Mouse (Mus musculus) embryonic facial prominence, embryonic 11.5 days (tissue): ENCODE results near the gene Gm49394. TPM values are rescaled to one million over a fixed set of nuclear protein-coding genes. Genes with fewer than 3 reads are reported as not detected.

Experiments
- ATAC-seq: fragments of 200-750 bp; cut with Nextera tagmentation; replicated peaks from 2 replicates; pipeline ENCODE4 v1.8.0; 2017; ENCODE audit warnings: low read depth; ENCODE audit not compliant: insufficient number of reproducible peaks, low FRiP score, low TSS enrichment
- DNase-seq: peaks from one replicate; pipeline ENCODE4 v3.0.0-alpha.2; 2015; ENCODE audit warnings: low spot score
- H3K27ac ChIP-seq: fragments of 300-500 bp; sonication (generic); replicated peaks from 2 replicates; pipeline ENCODE4 v1.5.1; 2014; ENCODE audit warnings: mild to moderate bottlenecking, low read depth, low read length, control low read depth
- H3K27me3 ChIP-seq: fragments of 300-500 bp; sonication (generic); 2 replicates; pipeline ENCODE4 v1.6.1; 2014; ENCODE audit warnings: mild to moderate bottlenecking, low read length, moderate library complexity, mixed read lengths; ENCODE audit not compliant: control insufficient read depth, insufficient read depth
- H3K36me3 ChIP-seq: fragments of 300-500 bp; sonication (generic); replicated peaks from 2 replicates; pipeline ENCODE4 v1.6.1; 2014; ENCODE audit warnings: low read depth, mild to moderate bottlenecking, low read length, moderate library complexity, mixed read lengths; ENCODE audit not compliant: control insufficient read depth, insufficient read depth
- H3K4me1 ChIP-seq: fragments of 300-500 bp; sonication (generic); 2 replicates; pipeline ENCODE4 v1.6.1; 2014; ENCODE audit warnings: low read length, mixed read lengths; ENCODE audit not compliant: control insufficient read depth, insufficient read depth
- H3K4me2 ChIP-seq: fragments of 300-500 bp; sonication (generic); 2 replicates; pipeline ENCODE4 v1.6.1; 2014; ENCODE audit warnings: low read depth, mild to moderate bottlenecking, control low read depth, low read length, moderate library complexity
- H3K4me3 ChIP-seq: fragments of 300-500 bp; sonication (generic); 2 replicates; pipeline ENCODE4 v1.5.1; 2014; ENCODE audit warnings: low read depth, low read length, control low read depth
- H3K9ac ChIP-seq: fragments of 300-500 bp; sonication (generic); replicated peaks from 2 replicates; pipeline ENCODE4 v1.6.1; 2014; ENCODE audit warnings: mild to moderate bottlenecking, control low read depth, low read length
- H3K9me3 ChIP-seq: fragments of 300-500 bp; sonication (generic); replicated peaks from 2 replicates; pipeline ENCODE4 v1.6.1; 2016; ENCODE audit warnings: mild to moderate bottlenecking, low read length, inconsistent platforms, mixed read lengths; ENCODE audit not compliant: control insufficient read depth
- WGBS: fragments of 180-500 bp; shearing (Covaris S2); extraction: QIAGEN DNeasy Blood & Tissue Kit; methylation state at CpG from one replicate; pipeline ENCODE4 v1.1.7; 2014; 5-methylcytosine and 5-hydroxymethylcytosine counted together
- polyA plus RNA-seq: library from polyadenylated mRNA; unstranded; fragments of >200 nt; fragmentation: Nextera tagmentation; extraction: Ambion mirVana; gene quantifications from 2 replicates; pipeline ENCODE4 v1.2.1, GENCODE M21; 2014

Gm49394 gene
- polyA plus RNA-seq, result 0.08 TPM in 1 of 2 replicates, not detected in the other

DNA sequence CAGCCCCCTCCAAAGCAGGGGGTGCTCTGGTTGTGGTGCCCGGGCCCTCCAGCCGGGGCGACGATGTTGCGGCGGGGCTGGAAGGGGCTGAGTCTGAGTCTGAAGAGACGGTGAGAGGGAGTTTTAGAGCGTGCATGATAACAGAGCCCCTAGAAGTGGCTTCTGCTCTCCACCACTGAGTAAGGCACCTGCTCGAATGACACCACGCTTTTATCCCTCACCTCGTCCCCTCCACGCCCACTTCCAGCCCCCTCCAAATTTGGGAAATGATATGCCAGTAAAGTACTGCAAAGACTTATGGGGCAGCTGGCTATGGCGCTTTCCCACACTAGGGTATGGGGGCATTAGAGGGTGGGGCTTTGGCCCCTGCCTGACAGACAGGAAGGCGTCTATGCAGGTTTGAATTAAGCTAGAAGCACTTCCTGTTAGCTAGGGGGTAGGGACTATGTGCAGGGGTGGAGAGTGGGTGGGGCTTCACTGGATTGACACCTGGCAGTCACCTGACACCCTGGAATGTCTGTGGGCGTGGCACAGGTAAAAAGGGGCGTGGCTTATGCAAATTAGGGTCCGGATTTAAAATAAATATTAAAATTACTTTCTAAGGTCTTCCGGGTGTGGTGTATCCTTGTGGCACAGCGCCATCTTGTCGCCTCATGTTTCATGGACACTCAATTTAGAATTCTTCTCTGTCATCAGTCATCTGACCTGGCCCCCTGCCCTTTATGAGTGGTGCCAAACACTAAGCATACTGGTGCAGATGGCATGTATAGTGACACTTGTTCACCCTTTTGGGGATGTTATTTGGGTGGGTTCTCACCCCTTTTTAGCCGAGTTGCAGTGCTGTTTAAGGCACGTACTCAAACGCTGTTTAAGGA is at the start of gene Gm49394:
TSS of gene Gm49394 (minus strand) at position 192 of the 875 bp plus-strand sequence.
- H3K27ac ChIP-seq, result no peak within 1 kb of the TSS
- no peak within 1 kb of the TSS for H3K4me2 ChIP-seq
- H3K4me3 ChIP-seq, result no peak within 1 kb of the TSS
- peaks cover 11% of the 10 kb centered on the region for H3K27me3 ChIP-seq
- no peaks in the 10 kb centered on the region for H3K36me3 ChIP-seq
- ATAC-seq (no peak), DNase-seq (no peak)
- H3K9me3 ChIP-seq, result peaks cover 10% of the 10 kb centered on the region
- H3K4me1 ChIP-seq, result no peaks in the 10 kb centered on the region
- WGBS, result 83% methylated on average over 23 of the region's 23 CpGs
- H3K9ac ChIP-seq, result no peak within 1 kb of the TSS

- Histone ChIP-seq H3K9me3 (no peaks in the 10 kb centered on the region), H3K4me1 (no peaks in the 10 kb centered on the region), H3K36me3 (no peaks in the 10 kb centered on the region), H3K27ac (no peak overlapping the region), H3K9ac (peak overlapping the region; percentile 70), H3K4me2 (peak overlapping the region; percentile 34), H3K4me3 (no peak overlapping the region), H3K27me3 (no peaks in the 10 kb centered on the region)
- DNase-seq (peak; percentile 81), ATAC-seq (peak; percentile 48; the same call in 1 of the 2 replicates)
- 15% methylated on average over 8 of the region's 8 CpGs for WGBS
Observed at GRCm38 (mm10) chr7:142714783-142715498, 45.2 kb upstream of the Gm49394 start.

- DNase-seq, result no peak
- no peak for ATAC-seq
- Histone ChIP-seq H3K27me3 (no peaks in the 10 kb centered on the region), H3K27ac (no peak overlapping the region), H3K4me1 (no peaks in the 10 kb centered on the region), H3K4me3 (no peak overlapping the region), H3K4me2 (no peak overlapping the region), H3K9me3 (no peaks in the 10 kb centered on the region), H3K36me3 (no peaks in the 10 kb centered on the region), H3K9ac (no peak overlapping the region)
- 81% methylated on average over 2 of the region's 2 CpGs for WGBS
Observed at GRCm38 (mm10) chr7:142706873-142707272, 37.1 kb upstream of the Gm49394 start.

GRCm38 (mm10) chr7:142699334-142699860 is 29.7 kb upstream of the Gm49394 start:
- no peaks in the 10 kb centered on the region for H3K4me1 ChIP-seq
- H3K4me2 ChIP-seq, result no peak overlapping the region
- H3K27me3 ChIP-seq, result no peaks in the 10 kb centered on the region
- H3K9me3 ChIP-seq, result no peaks in the 10 kb centered on the region
- no peak overlapping the region for H3K4me3 ChIP-seq
- H3K36me3 ChIP-seq, result no peaks in the 10 kb centered on the region
- DNase-seq, result no peak
- WGBS, result 68% methylated on average over 5 of the region's 5 CpGs
- no peak for ATAC-seq
- H3K27ac ChIP-seq, result no peak overlapping the region
- H3K9ac ChIP-seq, result no peak overlapping the region

DNA sequence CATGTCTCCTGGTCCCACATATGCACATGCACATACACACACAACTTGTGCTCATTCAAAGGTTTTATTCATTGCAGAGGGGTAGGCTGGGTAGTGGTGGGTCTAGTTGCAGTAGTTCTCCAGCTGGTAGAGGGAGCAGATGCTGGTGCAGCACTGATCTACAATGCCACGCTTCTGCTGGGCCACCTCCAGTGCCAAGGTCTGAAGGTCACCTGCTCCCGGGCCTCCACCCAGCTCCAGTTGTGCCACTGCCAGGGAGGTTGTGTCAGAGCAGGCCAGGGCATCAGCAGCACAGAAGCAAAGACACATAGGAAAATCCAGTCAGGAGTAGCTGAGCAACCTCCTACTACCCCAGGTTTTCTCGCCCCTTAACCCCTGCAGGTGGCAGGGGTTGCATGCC is 8.9 kb upstream of the Gm49394 start:
- H3K4me3 ChIP-seq, result no peak overlapping the region
- ATAC-seq, result no peak
- H3K9ac ChIP-seq, result no peak overlapping the region
- WGBS, result 81% methylated on average over 3 of the region's 3 CpGs
- H3K9me3 ChIP-seq, result no peaks in the 10 kb centered on the region
- H3K27me3 ChIP-seq, result no peaks in the 10 kb centered on the region
- no peaks in the 10 kb centered on the region for H3K4me1 ChIP-seq
- no peak overlapping the region for H3K27ac ChIP-seq
- DNase-seq, result no peak
- H3K36me3 ChIP-seq, result no peaks in the 10 kb centered on the region
- no peak overlapping the region for H3K4me2 ChIP-seq

DNA sequence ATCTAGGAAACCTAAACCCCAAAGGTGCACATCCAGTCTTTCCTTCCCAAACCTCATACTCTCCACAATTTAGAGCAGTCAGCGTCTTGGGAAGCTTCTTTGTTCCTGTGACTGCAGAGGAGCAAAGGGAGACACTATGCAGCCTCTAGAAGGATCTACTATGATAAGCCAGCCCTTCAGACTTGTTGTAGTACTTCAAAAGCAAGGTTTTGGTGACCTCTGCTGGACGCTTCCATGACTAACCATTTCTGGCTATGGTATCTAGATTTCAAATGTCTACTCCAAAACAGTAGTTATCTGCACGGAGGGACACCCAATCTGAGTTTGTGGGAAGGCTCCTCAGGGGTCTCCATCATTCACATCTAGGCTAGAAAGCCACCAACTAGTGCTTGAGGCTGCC is 5.9 kb upstream of the Gm49394 start:
- Histone ChIP-seq H3K27ac (no peak overlapping the region), H3K4me2 (no peak overlapping the region), H3K36me3 (no peaks in the 10 kb centered on the region), H3K27me3 (no peaks in the 10 kb centered on the region), H3K4me1 (no peaks in the 10 kb centered on the region), H3K4me3 (no peak overlapping the region), H3K9me3 (no peaks in the 10 kb centered on the region), H3K9ac (no peak overlapping the region)
- DNase-seq, result peak; percentile 85
- WGBS, result 12% methylated on average over 3 of the region's 3 CpGs
- ATAC-seq, result no peak

DNA sequence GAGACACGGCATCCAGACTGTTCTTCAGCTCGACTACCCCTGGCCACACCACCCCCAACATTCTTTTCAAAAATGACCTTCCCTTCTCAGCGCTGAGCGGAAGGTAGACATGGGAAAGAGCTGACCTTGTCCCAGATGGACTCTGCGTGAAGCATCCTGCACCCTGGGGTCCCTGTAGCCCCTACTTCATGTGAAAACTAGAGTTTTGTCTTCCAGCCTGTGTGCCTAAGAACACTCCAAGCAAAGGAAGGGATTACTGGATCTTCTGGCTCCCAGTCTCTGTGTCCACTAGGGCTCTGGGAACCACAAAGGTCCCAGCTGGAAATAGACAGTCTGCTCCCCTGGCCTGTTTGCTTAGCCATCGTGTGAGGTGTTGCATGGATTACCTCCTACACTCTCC is 5.4 kb upstream of the Gm49394 start:
- H3K9ac ChIP-seq, result no peak overlapping the region
- DNase-seq, result no peak

DNA sequence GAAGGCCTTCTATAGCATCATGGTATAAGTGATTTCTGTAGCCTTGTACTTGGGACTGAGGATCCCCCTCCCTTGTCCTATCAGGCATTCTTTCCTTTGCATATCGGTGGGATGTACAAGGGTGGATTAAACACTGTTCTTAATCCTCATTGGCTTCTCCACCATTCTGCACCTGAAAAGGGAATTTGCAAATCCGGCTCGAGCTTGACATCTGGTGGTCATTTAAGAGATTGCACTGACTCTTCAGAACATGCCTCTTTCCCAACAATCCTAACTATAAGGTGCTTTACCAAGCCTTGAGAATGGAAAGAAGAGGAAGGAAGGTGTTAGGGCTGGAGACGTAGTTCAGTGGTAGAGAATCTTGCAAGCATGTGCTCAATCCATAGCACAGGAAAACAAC is 2.4 kb upstream of the Gm49394 start:
- ATAC-seq (no peak), DNase-seq (peak; percentile 77)
- no peak overlapping the region for H3K9ac ChIP-seq
- no peaks in the 10 kb centered on the region for H3K27me3 ChIP-seq
- no peaks in the 10 kb centered on the region for H3K4me1 ChIP-seq
- no peak overlapping the region for H3K4me2 ChIP-seq
- H3K27ac ChIP-seq, result no peak overlapping the region
- H3K36me3 ChIP-seq, result no peaks in the 10 kb centered on the region
- no peak overlapping the region for H3K4me3 ChIP-seq
- WGBS, result 12% methylated on average over 4 of the region's 4 CpGs
- H3K9me3 ChIP-seq, result peaks cover 10% of the 10 kb centered on the region

More for the DNA sequence above, 5.4 kb upstream of the Gm49394 start:
- Histone ChIP-seq H3K27me3 (no peaks in the 10 kb centered on the region), H3K9me3 (peaks cover 3% of the 10 kb centered on the region), H3K4me2 (no peak overlapping the region), H3K4me1 (no peaks in the 10 kb centered on the region), H3K27ac (no peak overlapping the region), H3K4me3 (no peak overlapping the region), H3K36me3 (no peaks in the 10 kb centered on the region)
- WGBS, result 75% methylated on average over 6 of the region's 6 CpGs
- no peak for ATAC-seq
